Mouse (Mus musculus): ENCODE data around the gene Htra3.

The Htra3 gene

GRCm38 (mm10) chr5:35611900-35612299, 67.7 kb downstream of the Htra3 start:
- peak; percentile 8 for DNase-seq (ENCODE audit: low spot score)

GRCm38 (mm10) chr5:35611170-35611569, 68.4 kb downstream of the Htra3 start:
- DNase-seq (ENCODE audit: low spot score): no peak

- no peak for DNase-seq (ENCODE audit: low spot score)
Observed at GRCm38 (mm10) chr5:35610381-35610780, 69.2 kb downstream of the Htra3 start.

GRCm38 (mm10) chr5:35609971-35610370, 69.6 kb downstream of the Htra3 start:
- no peak for DNase-seq (ENCODE audit: low spot score)

- no peak for DNase-seq (ENCODE audit: low spot score)
Observed at GRCm38 (mm10) chr5:35609381-35609780, 70.2 kb downstream of the Htra3 start.

- DNase-seq (ENCODE audit: low spot score): no peak
Observed at GRCm38 (mm10) chr5:35608559-35608958, 71.0 kb downstream of the Htra3 start.

- no peak for DNase-seq (ENCODE audit: low spot score)
Observed at GRCm38 (mm10) chr5:35607784-35608183, 71.8 kb downstream of the Htra3 start.

GRCm38 (mm10) chr5:35606800-35607199, 72.8 kb downstream of the Htra3 start:
- no peak for DNase-seq (ENCODE audit: low spot score)

GRCm38 (mm10) chr5:35605355-35605754, 74.2 kb downstream of the Htra3 start:
- no peak for DNase-seq (ENCODE audit: low spot score)
